Mouse (Mus musculus) small intestine, adult 2 months (tissue): ENCODE data around the gene Ntf5. TPM values are rescaled to one million over a fixed set of nuclear protein-coding genes. Genes with fewer than 3 reads are reported as not detected.

ENCODE experiments used
- H3K27ac ChIP-seq: fragments of 200-500 bp; 2 replicates; pipeline ENCODE4 v1.5.1; 2012; ENCODE audit warnings: low read depth, low read length, control low read depth, inconsistent platforms; ENCODE audit not compliant: insufficient read depth
- H3K27me3 ChIP-seq: fragments of 200-500 bp; 2 replicates; pipeline ENCODE4 v1.6.1; 2012; ENCODE audit warnings: mild to moderate bottlenecking, moderate library complexity, low read length, inconsistent platforms; ENCODE audit not compliant: control insufficient read depth, insufficient read depth
- H3K36me3 ChIP-seq: fragments of 200-500 bp; 2 replicates; pipeline ENCODE4 v1.6.1; 2012; ENCODE audit warnings: mild to moderate bottlenecking, low read length, control low read depth, inconsistent platforms; ENCODE audit not compliant: control insufficient read depth, insufficient read depth
- H3K4me1 ChIP-seq: fragments of 200-500 bp; 2 replicates; pipeline ENCODE4 v1.6.1; 2012; ENCODE audit warnings: low read length, inconsistent platforms, mixed read lengths; ENCODE audit not compliant: control insufficient read depth, insufficient read depth, insufficient read length
- H3K4me3 ChIP-seq: fragments of 200-500 bp; 2 replicates; pipeline ENCODE4 v1.5.1; 2012; ENCODE audit warnings: low read depth, mild to moderate bottlenecking, control low read depth, inconsistent platforms, low read length, moderate library complexity
- CTCF ChIP-seq: fragments of 200-500 bp; IDR thresholded peaks from 2 replicates; pipeline ENCODE4 v1.5.1; 2012; ENCODE audit warnings: low read depth, mild to moderate bottlenecking, control low read depth, inconsistent platforms, low read length, moderate library complexity, mixed read lengths; ENCODE audit not compliant: insufficient replicate concordance, insufficient read length; ENCODE audit errors: extremely low read depth
- POLR2A ChIP-seq: fragments of 200-500 bp; IDR thresholded peaks from 2 replicates; pipeline ENCODE4 v1.6.1; 2012; ENCODE audit warnings: low read depth, mild to moderate bottlenecking, control low read depth, inconsistent platforms, low read length, moderate library complexity
- WGBS: fragments of 180-500 bp; shearing (Covaris S2); methylation state at CpG from one replicate; pipeline ENCODE4 v1.1.7; 2018; 5-methylcytosine and 5-hydroxymethylcytosine counted together
- polyA plus RNA-seq: library from polyadenylated mRNA; depleted of rRNA; stranded (reverse); fragments of >200 nt; gene quantifications from 2 replicates; pipeline ENCODE4 v1.2.3, GENCODE M21; 2012

The Ntf5 gene
- polyA plus RNA-seq, 1 experiment = 0.28 TPM

GRCm38 (mm10) chr7:45369022-45369745 lies 44.3 kb upstream of the Ntf5 start:
- peaks cover 23% of the 10 kb centered on the region for H3K27me3 ChIP-seq
- TF ChIP-seq CTCF (no peak), POLR2A (no peak)
- H3K27ac ChIP-seq = no peak overlapping the region
- H3K36me3 ChIP-seq = 0 out of 2 replicates have a peak, but pooled peaks cover 2% of the 10 kb centered on the region
- peaks cover 23% of the 10 kb centered on the region for H3K4me1 ChIP-seq
- no peak overlapping the region for H3K4me3 ChIP-seq
- WGBS = 75% methylated on average over 16 of the region's 16 CpGs

GRCm38 (mm10) chr7:45369836-45370474 lies 43.5 kb upstream of the Ntf5 start:
- Histone ChIP-seq H3K4me1 (peaks cover 23% of the 10 kb centered on the region), H3K36me3 (0 out of 2 replicates have a peak, but pooled peaks cover 4% of the 10 kb centered on the region), H3K27me3 (peaks cover 23% of the 10 kb centered on the region), H3K27ac (no peak overlapping the region), H3K4me3 (peak overlapping the region; percentile 57)
- no peak for TF ChIP-seq POLR2A
- TF ChIP-seq CTCF = no peak
- WGBS = 6% methylated on average over 52 of the region's 52 CpGs

GRCm38 (mm10) chr7:45370475-45371311 lies 42.8 kb upstream of the Ntf5 start, which contains the start of gene Lin7b:
Gene Lin7b, minus strand, starts transcription at chr7:45370583.
- H3K27me3 ChIP-seq = peaks cover 23% of the 10 kb centered on the region
- 8% methylated on average over 28 of the region's 28 CpGs for WGBS
- peaks cover 23% of the 10 kb centered on the region for H3K4me1 ChIP-seq
- peak within 1 kb of the TSS; percentile 57 for H3K4me3 ChIP-seq
- TF ChIP-seq POLR2A (no peak), CTCF (peak; percentile 20; the same call in 1 of the 2 replicates)
- no peak within 1 kb of the TSS for H3K27ac ChIP-seq
- H3K36me3 ChIP-seq = peaks cover 8% of the 10 kb centered on the region

GRCm38 (mm10) chr7:45372371-45372770 lies 41.1 kb upstream of the Ntf5 start:
- Histone ChIP-seq H3K36me3 (peaks cover 24% of the 10 kb centered on the region), H3K27me3 (peaks cover 13% of the 10 kb centered on the region), H3K4me1 (peaks cover 16% of the 10 kb centered on the region), H3K27ac (no peak overlapping the region), H3K4me3 (no peak overlapping the region)
- 75% methylated on average over 5 of the region's 5 CpGs for WGBS
- no peak for TF ChIP-seq POLR2A
- TF ChIP-seq CTCF = no peak

- Histone ChIP-seq H3K27me3 (peaks cover 6% of the 10 kb centered on the region), H3K27ac (no peak overlapping the region), H3K36me3 (peaks cover 41% of the 10 kb centered on the region), H3K4me1 (peaks cover 12% of the 10 kb centered on the region), H3K4me3 (no peak overlapping the region)
- WGBS = 84% methylated on average over 8 of the region's 8 CpGs
- TF ChIP-seq CTCF (no peak), POLR2A (no peak)
These were observed 38.9 kb upstream of the Ntf5 start for GRCm38 (mm10) chr7:45374620-45375019.

- no peaks in the 10 kb centered on the region for H3K27me3 ChIP-seq
- no peaks in the 10 kb centered on the region for H3K4me1 ChIP-seq
- no peak overlapping the region for H3K27ac ChIP-seq
- TF ChIP-seq POLR2A = no peak
- no peak for TF ChIP-seq CTCF
- 87% methylated on average over 1 of the region's 1 CpGs for WGBS
- H3K4me3 ChIP-seq = no peak overlapping the region
- peaks cover 54% of the 10 kb centered on the region for H3K36me3 ChIP-seq
These were observed 37.4 kb upstream of the Ntf5 start for GRCm38 (mm10) chr7:45376057-45376456.

- H3K4me3 ChIP-seq = no peak overlapping the region
- no peaks in the 10 kb centered on the region for H3K4me1 ChIP-seq
- no peaks in the 10 kb centered on the region for H3K27me3 ChIP-seq
- H3K36me3 ChIP-seq = peaks cover 86% of the 10 kb centered on the region
- 92% methylated on average over 3 of the region's 3 CpGs for WGBS
- no peak overlapping the region for H3K27ac ChIP-seq
- TF ChIP-seq POLR2A (no peak), CTCF (no peak)
These were observed 27.4 kb upstream of the Ntf5 start for GRCm38 (mm10) chr7:45386077-45386476.
